Mouse (Mus musculus) brain, embryonic 14.5 days (tissue): Measurements from ENCODE around the gene Camsap3. TPM values are rescaled to one million over a fixed set of nuclear protein-coding genes. Genes with fewer than 3 reads are reported as not detected.

ENCODE experiments used
- DNase-seq: peaks from one replicate; pipeline ENCODE4 v3.0.0-alpha.2; 2011; ENCODE audit warnings: low read depth
- CTCF ChIP-seq: fragments of 200-500 bp; IDR thresholded peaks from 2 replicates; pipeline ENCODE4 v1.5.1; 2012; ENCODE audit warnings: inconsistent platforms, mild to moderate bottlenecking, moderate library complexity, borderline replicate concordance; ENCODE audit not compliant: insufficient read depth, insufficient read length; ENCODE audit errors: extremely low read depth
- POLR2A ChIP-seq: fragments of 200-500 bp; IDR thresholded peaks from 2 replicates; pipeline ENCODE4 v1.6.1; 2012; ENCODE audit warnings: mild to moderate bottlenecking, inconsistent platforms, borderline replicate concordance; ENCODE audit not compliant: poor library complexity, insufficient read depth, insufficient read length, severe bottlenecking; ENCODE audit errors: extremely low read depth
- polyA plus RNA-seq: library from polyadenylated mRNA; depleted of rRNA; stranded (reverse); fragments of >200 nt; gene quantifications from 2 replicates; pipeline ENCODE4 v1.2.3, GENCODE M21; 2012; rRNA removed

Camsap3 gene
- polyA plus RNA-seq, 1 experiment: 86.3 TPM

DNA sequence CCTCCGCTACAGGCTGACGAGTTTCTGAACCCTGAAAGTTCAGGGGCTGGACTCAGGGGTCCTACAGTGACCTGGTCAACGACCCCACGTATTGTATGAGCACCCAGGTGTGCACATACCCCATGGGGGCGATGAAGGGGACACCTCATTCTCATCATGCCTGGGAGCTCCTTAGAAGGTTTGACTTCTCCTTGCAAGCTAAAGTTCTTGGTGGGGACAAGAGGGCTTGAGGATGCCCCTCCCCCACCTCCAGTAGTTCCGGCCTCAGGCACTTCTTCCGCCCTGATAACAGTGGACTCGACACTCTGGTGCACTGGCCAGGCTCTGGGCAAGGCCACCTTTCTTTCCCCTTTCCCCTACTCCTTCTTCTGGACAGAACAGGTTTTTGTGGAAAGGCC is 44.4 kb downstream of the Camsap3 start:
- TF ChIP-seq CTCF (no peak), POLR2A (no peak)
- no peak for DNase-seq

DNA sequence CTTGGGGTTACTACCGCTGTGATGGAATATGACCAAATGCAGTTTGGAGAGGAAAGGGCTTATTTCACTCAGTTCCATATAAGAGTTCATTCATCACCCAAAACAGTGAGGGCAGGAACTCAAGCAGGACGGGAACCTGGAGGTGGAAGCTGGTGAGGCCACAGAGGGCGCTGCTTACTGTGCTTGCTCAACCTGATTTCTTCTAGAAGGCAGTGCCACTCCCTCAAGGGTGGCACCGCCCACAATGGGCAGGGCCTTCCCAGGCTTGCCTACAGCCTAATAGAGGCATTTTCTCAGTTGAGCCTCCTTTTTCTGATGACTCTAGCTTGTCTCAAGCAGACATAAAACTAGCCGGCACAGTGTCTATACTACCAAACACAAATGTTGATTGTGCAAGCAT is 58.7 kb downstream of the Camsap3 start:
- DNase-seq: no peak
- no peak for TF ChIP-seq CTCF
- no peak for TF ChIP-seq POLR2A

DNA sequence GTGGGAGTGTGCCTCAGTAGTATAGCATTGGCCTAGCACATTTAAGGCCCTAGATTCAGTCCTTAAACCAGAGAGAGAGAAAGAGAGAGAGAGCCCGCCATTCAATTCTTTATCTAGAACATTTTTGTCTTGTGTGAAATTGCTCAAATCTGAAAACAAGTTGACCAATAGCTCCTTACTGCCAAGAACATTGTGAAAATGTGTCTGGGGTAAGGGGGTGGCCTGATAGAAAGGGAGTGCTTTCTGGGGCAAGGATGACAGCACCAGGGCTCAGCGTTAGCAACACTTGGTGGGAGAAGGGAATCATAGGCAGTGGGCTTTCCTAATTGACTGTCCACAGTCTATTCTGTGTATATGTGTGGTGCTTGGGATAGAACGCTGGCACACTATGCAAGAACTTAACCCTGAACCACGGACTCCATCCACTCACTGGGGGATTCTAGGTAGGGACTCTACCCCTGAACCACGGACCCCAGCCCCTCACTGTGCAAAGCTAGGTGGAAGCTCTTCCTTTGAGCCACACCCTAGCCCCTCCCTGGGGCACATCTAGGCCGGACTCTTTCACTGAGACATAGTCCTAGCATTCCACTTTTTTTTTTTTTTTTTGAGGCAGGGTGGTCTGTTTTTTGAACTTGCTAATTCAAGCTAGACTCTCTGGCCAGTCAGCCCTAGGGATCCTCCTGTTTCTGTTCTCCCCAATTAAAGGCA is 59.9 kb downstream of the Camsap3 start:
- no peak for DNase-seq
- TF ChIP-seq POLR2A (no peak), CTCF (no peak)

DNA sequence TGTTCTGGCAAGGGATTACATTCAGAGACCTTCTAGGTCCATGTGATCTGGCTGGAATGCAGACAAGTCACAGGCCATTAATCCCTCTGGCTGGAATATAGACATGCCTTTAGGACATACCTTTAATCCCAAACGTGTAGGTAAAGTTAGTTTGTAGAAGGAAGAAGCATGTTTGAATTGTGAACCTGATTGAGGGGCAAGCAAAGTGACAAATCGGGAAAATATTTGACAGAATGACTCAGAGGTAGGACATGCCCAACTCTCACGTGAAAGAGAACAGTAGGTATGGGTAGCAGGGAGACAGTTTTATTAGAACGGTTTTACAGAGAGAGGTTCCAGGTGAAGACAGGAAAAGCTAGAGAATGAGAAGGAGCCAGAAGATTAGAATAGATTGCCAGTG is 60.5 kb downstream of the Camsap3 start:
- TF ChIP-seq CTCF (no peak), POLR2A (no peak)
- no peak for DNase-seq

DNA sequence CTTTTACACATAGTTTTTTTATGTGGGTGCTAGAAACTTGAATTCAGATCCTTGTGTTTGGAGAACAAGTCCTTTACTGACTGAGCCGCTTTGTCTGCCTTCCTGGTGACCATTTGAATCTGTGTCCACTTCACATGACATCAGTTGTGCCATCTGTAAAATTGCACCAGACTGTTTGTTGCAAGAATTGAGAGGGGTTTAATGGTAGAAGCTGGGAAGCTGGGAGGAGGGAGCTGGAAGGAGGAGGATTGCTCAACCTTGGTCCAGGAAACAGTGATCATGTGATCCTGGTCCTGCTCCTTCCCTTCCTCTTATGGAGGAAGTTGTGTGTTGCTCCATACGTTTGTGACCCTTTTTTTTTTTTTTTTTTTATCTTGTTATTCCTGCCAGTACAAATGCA is 61.2 kb downstream of the Camsap3 start:
- TF ChIP-seq POLR2A (no peak), CTCF (no peak)
- no peak for DNase-seq

DNA sequence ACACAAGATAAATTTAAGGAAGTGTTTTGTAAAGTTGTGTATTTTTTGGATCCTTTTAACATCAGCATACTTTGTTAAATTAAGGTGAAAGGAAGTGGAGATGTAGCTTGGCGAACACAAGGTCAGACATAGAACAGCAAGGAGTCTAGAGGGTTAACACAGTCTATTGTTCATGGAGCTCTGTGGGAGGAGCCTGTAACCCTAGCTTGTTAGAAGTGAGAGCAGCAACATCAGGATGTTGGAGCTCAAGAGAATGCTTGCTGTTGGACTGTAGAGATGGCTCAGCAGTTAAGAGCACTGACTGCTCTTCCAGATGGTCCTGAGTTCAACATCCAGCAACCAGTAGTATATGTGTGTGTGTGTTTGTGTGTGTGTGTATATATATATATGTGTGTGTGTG is 61.9 kb downstream of the Camsap3 start:
- DNase-seq: no peak
- TF ChIP-seq POLR2A (no peak), CTCF (no peak)

DNA sequence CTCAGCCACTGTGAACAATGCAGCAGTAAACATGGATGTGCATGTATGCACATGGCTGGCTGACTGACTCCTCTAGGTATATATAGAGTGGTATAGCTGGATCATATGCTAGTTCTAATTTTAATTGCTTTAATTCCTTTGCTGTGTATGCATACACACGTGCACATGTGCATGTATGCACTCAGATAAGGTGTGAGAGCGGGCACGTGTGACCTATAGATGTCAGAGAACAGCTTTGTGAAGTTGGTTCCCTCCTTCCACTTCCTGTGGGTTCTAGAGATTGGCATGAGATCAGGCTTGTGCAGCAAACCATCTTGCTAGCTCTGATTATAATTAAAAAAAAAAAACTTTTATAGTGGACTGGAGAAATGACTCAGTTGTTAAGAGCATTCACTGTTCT is 65.8 kb downstream of the Camsap3 start:
- no peak for DNase-seq
- TF ChIP-seq CTCF: no peak
- TF ChIP-seq POLR2A: no peak

DNA sequence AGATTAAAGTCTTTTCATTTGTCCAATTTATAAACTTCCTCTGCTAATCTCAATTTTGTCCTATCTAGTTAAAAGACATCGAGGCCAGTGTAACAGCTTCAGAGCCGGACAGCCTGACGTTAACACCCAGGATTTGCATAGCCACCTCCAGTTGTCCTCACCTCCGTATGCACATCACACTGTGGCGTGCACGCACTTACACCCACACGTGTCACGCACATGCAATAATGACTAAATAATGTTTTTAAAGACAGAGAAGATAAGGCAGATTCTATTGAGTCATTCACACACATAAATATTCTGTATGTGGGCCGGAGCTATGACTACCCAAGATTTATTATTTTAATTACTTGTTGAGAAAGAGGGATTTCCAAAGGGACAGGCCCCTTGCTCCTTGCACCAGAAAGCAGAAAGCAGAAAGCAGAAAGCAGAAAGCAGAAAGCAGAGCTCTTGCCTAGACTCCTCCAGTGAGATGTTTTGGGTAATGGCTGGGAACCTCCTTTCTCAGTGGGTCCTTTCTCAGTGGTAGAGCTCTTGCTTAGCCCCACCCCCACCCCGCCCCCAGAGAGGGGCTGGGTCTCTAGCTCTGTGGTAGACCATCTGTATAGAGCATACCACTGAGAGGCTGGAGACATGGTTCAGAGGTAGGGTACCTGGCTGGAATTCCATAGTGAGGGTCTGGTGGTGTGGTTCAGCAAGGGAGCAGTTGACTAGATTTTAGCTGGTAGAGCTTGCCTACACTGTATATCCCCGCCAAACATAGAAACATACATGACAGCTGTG is 67.8 kb downstream of the Camsap3 start:
- no peak for DNase-seq
- TF ChIP-seq POLR2A (no peak), CTCF (no peak)

DNA sequence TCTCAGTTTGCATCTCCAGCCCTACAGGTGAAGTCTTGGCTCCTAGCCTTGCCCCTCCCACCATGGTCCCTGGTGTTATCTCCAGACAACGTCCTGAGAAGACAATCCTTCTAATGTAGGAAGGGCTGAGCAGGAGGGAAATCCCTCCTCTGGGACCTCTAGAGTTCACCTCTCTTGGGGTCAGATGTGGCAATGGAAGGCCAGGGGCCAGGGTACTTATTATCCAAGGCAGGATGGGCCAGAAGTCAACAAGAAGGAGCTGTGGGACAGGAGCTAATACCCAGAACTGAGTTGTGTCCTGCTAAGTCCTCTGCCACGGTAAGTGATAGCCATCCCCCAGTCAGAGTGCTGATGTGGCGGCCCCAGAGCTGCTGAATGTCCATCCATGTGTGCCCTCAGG is 68.4 kb downstream of the Camsap3 start, which contains the start of gene Retn:
Gene Retn (plus strand): TSS at position 245 of the 400 bp plus-strand sequence.
- no peak for DNase-seq
- TF ChIP-seq POLR2A (no peak), CTCF (no peak)

DNA sequence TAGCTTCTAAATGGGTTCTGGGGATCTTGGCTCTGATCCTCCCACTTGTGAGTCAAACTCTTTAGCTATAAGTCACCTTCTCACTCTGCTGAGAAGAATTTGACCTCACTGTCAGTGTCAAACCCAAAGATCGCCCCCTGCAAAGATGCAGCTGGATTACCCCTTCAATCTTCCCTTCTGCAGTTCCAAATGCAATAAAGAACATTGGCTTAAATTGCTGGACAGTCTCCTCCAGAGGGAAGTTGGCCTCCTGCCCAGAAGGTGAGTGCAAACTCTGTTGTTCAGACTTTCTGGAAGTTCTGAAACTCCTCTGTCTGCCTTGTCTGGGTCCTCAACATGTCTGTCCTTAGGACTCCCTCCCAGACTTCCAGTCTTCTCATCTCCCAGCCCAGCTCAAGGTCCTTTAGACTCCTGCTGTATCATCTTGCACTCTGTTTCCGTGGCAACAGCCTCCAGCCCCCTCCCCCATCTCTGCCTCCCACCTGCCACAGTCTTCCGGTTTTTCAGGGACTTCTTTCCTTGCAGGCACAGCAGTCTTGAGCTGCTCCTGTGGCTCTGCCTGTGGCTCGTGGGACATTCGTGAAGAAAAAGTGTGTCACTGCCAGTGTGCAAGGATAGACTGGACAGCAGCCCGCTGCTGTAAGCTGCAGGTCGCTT is 69.8 kb downstream of the Camsap3 start:
- peak; percentile 63 for DNase-seq
- TF ChIP-seq POLR2A: no peak
- TF ChIP-seq CTCF: no peak

Other genes starting within 250 kb of the Camsap3 start
- 0.07 and 0.19 TPM in 2 replicates for gene A430078G23Rik, start 233.9 kb upstream of the Camsap3 start, polyA plus RNA-seq
- 32.1 and 37.0 TPM in 2 replicates for gene Arhgef18, start 194.3 kb upstream of the Camsap3 start, polyA plus RNA-seq
- gene Pex11g, start 119.6 kb upstream of the Camsap3 start, polyA plus RNA-seq: 4.3 and 4.9 TPM in 2 replicates
- gene Tex45, start 116.4 kb upstream of the Camsap3 start, polyA plus RNA-seq: 0.37 and 0.49 TPM in 2 replicates
- 154 and 176 TPM in 2 replicates for gene Zfp358, start 94.2 kb upstream of the Camsap3 start, polyA plus RNA-seq
- 230 and 313 TPM in 2 replicates for gene Mcoln1, start 86.8 kb upstream of the Camsap3 start, polyA plus RNA-seq
- gene Pnpla6, start 71.9 kb upstream of the Camsap3 start, polyA plus RNA-seq: 46.2 and 54.9 TPM in 2 replicates
- 0.72 and 1.1 TPM in 2 replicates for gene C330021F23Rik, start 19.3 kb upstream of the Camsap3 start, polyA plus RNA-seq
- 69.0 and 93.1 TPM in 2 replicates for gene Xab2, start 34.0 kb downstream of the Camsap3 start, polyA plus RNA-seq
- 36.1 and 41.5 TPM in 2 replicates for gene Pet100, start 34.3 kb downstream of the Camsap3 start, polyA plus RNA-seq
- gene Pcp2, start 38.3 kb downstream of the Camsap3 start, polyA plus RNA-seq: 1.0 and 2.5 TPM in 2 replicates
- gene Stxbp2, start 43.7 kb downstream of the Camsap3 start, polyA plus RNA-seq: 117 and 254 TPM in 2 replicates
- 0.34 and 0.52 TPM in 2 replicates for gene Retn, start 68.5 kb downstream of the Camsap3 start, polyA plus RNA-seq
- 0.11 and 0.29 TPM in 2 replicates for gene Mcemp1, start 78.5 kb downstream of the Camsap3 start, polyA plus RNA-seq
- 6.8 and 11.7 TPM in 2 replicates for gene Fcor, start 85.1 kb downstream of the Camsap3 start, polyA plus RNA-seq
- 57.5 and 60.9 TPM in 2 replicates for gene Trappc5, start 89.0 kb downstream of the Camsap3 start, polyA plus RNA-seq
- not detected in 2 replicates for gene Fcer2a, start 106.9 kb downstream of the Camsap3 start, polyA plus RNA-seq
- not detected in 2 replicates for gene Clec4g, start 133.4 kb downstream of the Camsap3 start, polyA plus RNA-seq
- 0.12 TPM in 1 of 2 replicates, not detected in the other for gene Cd209a, start 161.7 kb downstream of the Camsap3 start, polyA plus RNA-seq